Mouse (Mus musculus) lung, adult 2 months (tissue): ENCODE data around the gene Eif4e.

Experiments
- CTCF ChIP-seq: fragments of 200-500 bp; IDR thresholded peaks from 2 replicates; pipeline ENCODE4 v1.5.1; 2011; ENCODE audit warnings: mild to moderate bottlenecking, low read length, control low read depth; ENCODE audit not compliant: insufficient read depth
- POLR2A ChIP-seq: fragments of 200-500 bp; IDR thresholded peaks from 2 replicates; pipeline ENCODE4 v1.6.1; 2011; ENCODE audit warnings: low read depth, mild to moderate bottlenecking, control low read depth, low read length, borderline replicate concordance; ENCODE audit errors: extremely low read depth

- TF ChIP-seq POLR2A, result no peak
- TF ChIP-seq CTCF, result no peak
These were observed 62.0 kb downstream of the Eif4e start for GRCm38 (mm10) chr3:138588001-138588400.
